Mouse (Mus musculus) heart, adult 8-10 months (tissue): ENCODE measurements around the gene Rnf13. TPM values are rescaled to one million over a fixed set of nuclear protein-coding genes. Genes with fewer than 3 reads are reported as not detected.
"Not testable (repeated sequence)": the region's sequence is repeated elsewhere in the genome, so short reads cannot be mapped to it uniquely, and the experiment has no call there.

Experiments used
- DNase-seq: peaks from one replicate; pipeline ENCODE4 v3.0.0; 2022; ENCODE audit warnings: low spot score
- total RNA-seq, 4 experiments: library from RNA; stranded (reverse); gene quantifications; 2 replicates each; pipeline ENCODE4 v1.2.4; 2022

The Rnf13 gene
- 100 to 1,000 TPM in 1 of 4 experiments, 10 to 100 TPM in 3; 81.9 to 101 (median 86.3) TPM for total RNA-seq

DNA sequence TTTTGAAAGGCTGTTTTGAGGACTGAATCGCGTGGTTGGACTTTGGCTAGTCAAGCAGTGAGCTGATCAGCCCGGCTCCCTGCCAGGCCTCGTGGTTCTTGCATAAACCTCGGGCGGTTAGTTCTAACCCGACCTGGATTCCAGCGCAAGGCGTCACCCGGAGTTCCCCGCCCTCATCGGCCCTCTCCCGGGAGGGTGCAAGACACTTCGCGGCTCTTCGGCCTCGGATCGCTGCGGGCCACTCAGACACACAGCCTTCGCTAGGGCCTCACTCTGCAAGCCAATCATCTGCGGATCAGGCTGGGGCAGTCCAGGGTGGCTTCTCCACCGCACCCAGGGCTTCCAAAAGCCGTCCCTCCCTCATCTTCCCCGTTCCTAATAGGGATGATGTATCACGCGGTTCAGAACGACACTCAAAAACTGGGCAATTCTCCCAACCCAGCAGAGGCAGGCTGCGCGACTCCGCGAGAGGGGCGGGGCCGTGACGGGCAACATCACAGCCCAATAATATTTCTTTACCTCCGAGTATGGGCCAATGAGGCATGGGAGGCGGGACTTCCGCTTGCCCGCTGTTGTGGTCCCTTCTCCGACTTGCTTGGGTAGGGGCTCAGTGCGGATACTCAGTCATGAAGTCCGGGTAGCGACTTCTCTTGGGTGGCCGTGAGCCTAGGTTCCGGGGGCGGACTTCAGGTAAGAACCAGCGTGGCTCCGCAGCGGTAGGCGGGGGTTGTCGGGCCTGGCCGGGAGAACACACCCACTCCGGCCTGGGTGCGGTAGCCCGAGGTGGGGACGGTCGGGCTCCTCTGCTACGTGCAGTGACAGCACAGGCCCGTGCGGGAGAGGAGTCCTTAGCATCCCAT is at the start of gene Rnf13:
Gene Rnf13, plus strand, starts transcription at position 552 of the 860 bp plus-strand sequence.
- peak; percentile 99 for DNase-seq

DNA sequence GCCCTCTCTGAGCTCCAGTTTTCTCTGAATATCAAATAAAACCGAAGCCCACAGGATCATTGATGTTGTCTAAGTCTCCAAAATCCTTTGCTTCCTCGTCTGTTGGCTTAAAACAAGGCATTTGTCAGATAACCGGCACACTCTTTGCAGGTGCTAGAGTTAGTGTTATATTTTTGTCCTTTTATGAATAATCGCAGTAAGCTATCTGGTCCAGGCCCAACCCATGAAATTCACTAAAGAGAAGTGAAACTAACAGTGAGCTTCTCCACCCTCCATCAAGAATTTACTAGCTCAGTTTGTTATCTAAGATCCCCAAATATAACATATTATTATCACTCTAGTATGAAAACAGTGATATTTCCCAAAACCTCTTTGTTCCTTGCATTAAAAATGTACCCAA is 44.1 kb upstream of the Rnf13 start:
- DNase-seq = no peak

DNA sequence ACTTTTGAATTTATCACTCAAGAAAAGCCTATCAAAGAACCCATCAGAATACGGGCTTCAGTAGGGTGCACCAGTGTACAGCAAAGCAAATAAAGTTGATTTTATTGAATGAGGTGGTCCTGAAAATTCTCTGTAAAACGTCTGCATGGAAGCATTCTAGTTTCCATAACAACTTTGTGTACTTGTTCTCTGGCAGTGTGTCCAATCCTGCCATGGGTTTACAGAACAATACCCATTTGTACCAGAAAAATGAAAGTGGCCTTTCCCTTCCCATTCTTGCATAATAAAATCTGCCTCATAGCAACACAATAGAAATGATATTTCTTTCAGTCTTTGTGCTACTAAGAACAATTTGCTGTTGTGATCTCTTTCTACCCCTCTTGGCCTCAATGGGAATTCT is 43.1 kb upstream of the Rnf13 start, which contains the start of gene Ankub1:
Gene Ankub1, minus strand, starts transcription at position 81 of the 400 bp plus-strand sequence.
- no peak for DNase-seq

DNA sequence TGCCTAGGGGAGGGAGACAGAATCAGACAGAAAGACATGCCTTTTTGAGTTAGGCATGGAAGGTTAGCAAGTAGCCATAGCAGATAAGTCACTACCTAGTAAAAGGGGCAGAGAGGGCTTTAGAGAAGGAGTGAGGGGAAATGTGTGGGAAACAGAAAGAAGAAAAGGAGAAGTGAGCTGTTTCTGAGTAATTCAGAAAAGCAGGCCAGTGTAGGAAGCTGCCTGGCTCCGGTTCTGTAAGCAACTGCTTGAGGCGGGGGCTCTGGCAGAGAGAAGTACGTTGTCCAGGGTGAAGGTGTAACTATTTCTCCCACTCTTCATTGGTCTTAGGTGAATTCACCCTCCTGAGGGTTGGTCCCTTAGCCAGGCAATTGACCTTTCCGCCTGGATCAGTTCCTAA is 39.6 kb upstream of the Rnf13 start:
- DNase-seq = no peak

DNA sequence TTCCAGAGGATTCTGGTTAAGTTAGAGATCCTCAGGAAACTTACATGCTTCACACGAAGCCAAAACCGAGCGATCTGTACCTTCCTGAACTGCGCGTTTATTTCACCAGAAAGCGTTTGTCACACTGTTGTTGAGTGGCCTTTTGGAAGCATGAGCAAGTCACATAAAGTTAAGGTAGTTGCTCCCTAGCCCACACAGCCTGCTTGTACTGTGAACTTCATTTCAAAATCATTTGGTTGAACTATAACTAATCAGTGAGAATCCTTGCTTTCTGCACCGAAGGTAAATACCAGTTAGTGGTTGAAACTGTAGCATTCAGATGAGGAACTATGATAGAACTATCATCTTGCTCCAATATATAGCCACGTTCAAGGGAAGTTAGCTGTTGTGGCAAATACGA is 39.1 kb upstream of the Rnf13 start:
- DNase-seq = no peak

DNA sequence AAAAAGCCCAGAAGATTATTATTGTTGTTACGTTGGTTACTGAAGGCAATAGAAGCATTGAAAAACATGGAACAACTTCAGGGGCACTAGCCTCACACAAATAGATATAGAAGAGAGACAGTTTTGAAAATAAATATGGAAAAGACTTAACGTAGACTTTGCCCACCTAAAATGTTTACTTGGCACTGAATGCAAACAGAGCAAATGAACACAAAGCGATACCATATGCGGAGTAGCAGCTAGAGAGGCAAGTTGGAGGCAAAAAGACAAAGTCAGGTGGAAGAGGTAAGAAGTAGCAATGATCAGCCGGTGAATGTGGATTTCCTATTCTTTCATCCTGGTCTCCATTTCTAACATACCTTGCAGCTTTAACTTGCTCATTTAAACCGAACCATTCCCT is 21.7 kb upstream of the Rnf13 start:
- DNase-seq = no peak

DNA sequence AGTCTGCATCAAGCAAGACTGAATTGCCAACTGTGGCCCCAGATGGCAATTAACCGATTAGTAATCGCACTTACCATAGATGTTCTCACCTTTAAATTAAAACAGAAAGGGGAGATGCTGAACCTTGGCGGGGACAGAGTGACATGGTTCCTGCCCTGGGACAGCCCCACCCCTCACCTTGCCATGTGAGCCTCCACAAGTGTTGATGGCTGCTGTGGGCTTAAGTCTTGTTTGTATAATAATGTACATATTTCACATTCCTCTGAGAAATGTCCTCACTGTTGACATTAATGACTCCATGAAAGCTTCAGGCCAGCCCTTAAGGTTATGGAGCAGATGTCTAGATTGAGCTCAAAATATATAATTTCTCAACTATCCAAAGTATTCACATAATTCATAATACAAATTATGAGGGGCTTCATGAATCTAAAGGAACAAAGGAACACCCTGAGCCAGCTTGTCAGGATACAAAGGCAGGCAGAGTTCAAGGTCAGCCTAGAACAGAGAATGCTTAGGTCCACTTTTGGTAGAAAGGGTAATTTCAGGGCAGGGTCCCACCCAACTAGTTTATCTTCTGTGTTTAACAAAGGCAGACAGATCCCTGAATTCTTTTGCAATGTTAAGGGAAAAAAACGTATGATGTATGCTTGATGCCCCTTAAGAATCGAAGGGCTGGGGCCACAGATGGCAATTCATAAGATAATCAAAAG is 3.5 kb upstream of the Rnf13 start:
- DNase-seq = no peak

DNA sequence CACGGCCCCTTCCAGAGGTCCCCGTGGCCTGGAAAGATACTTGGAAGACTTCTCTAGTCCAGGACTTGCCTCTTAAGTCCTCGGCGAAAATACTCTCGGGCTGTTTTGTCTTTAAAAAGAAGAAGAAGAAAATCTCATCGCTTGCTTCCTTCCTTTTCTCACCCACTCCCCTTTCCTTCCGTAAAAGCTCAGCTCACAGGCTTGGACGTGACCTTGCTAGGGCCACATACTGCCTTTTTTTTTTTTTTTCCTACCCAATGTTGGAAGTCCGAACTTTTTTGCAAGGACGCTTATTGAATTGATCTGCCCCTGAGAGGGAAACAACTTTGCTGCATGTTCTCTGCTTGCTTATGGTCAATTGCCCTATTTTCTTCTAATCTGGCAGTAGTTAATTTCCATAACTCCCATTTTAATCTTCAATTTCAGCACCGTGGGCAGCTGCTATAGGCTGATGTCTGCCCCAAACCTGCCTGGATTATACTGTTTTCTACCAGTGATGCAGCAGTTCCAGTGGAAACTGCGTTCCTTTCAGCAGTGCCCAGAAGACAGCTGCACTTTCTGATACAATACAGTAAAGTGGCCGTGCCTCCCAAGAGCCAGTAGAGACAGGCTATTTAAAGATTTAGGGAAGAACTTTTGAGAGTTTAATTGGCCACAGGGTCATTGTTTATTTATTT is 695 bp downstream of the Rnf13 start:
- DNase-seq = no peak

DNA sequence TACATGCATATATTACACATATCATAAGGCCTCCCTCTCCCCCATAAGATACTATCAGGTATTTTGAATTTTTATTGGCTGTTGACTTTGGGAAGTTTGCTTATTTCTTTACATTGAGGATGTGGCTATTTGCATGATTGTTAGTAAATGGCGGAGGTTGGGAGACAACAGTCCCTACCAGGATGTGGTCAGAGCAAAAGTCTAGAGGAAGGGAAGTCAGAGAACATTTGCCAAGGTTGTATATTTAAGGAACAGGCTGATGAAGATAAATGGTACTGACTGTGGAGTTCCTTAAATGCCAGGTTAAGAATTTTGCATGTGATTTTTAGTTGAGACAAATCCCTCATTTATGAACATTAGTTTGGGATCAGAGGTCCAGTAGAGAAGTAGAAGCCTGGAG is 4.0 kb downstream of the Rnf13 start:
- DNase-seq = no peak

DNA sequence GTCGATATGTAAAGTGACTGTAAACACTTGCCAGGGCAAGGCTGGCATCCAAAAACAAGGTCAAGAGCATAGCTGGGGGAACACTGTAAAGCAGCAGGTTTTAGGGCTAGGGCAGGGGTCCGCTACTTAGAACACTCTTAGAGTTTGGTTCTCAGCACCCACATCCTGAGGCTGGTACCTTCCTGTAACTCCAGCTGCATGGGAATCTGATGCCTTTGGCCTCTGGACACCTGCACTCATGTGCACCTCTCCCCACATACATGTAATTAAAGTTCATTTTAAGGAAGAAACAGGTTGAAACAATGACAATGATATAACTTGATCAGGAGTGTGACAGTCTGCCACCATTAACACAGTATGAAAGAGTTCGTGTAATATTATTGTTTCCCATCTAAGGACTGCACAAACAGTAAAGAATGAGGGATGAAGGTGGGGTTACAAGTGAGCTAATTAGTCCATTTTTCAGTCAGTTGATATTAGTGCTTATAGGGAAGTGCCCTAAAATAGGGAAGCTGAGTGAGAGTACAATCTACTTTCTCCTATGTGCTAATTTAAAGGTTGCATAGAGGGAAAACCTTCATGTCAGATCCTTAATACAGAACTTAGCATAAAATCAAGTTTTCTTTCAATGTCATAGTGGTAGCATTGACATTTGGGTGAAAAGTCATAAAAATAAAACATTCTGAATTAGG is 12.9 kb downstream of the Rnf13 start:
- no peak for DNase-seq

DNA sequence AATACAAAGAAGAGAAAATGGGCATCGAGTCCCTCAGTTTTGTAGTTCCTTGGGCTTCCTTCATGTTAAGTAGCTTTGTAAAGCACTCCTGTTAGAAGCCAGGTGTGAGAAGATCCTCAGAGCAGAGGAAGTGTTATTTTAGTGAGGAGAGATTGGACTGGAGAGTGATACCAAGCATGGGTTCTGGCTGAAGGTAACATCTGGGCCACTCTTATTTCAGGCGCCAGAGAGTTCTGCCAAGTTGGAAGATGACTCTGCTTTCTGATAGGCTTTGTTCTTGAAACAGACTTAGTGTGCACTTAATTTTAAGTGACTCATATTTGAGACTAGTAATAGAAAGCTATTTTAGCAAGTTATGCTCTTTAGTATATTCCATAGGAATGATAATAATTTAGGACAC is 41.1 kb downstream of the Rnf13 start:
- DNase-seq = peak; percentile 43

DNA sequence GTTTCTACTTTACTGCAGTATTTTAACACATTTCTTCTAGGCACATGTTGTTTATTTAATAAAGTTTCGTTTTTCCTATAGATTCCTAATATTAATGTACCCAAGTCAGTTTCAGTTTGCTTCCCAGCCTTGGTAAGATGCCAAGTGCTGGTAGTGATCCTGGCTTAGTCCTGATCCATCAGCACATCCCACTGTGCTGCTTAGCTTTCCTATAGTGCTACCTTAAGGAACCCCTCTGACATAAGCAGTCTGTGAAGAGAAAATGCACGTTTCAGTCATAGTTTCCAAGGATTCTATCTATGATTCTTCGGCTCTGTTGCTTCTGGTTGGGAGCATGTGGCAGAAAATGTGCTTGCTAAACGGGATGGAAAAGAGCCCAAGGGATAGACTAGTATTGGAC is 52.6 kb downstream of the Rnf13 start:
- DNase-seq = no peak

DNA sequence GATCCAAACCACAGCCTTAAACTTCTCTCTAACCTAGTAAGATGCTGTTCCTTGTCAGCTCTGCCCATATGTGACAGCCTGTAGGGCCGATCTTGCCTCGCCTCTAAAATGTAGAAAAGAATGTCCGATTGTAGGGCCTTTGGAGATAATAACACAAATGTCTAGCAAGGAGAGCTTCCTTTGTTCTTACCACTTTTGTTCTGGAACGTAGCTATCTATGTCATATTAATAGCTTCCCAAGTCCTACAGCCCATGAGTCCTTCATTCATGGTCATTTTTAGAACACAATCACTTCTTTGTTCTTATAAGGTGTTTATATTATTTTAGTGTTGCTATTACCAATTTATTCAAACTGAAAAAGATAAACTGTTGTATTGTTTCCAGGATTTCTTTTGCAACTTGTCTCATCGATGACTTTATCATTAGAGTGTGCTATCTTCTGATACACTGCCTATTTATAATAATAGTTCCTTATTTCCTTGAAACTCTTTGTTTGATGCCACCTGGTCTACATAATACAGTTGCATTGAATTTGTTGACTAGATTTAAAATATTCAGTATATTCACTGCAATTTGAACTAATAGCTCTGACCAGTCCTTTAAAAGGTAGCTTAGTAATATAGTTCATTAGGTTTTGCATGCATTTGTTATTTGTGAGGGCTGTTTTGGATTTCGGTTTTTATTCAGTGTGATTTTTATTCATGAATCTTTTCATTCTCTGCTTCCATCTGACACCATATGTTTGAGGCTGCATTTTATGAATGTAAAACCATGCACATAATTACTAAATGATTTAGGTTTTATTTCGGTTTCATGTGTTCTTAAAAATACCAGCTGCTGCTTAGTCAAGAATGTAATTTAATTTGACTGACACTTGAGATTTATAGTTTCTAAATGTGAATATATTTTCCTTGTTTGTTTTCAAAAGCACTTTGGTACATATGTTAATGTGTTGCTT is 53.4 kb downstream of the Rnf13 start:
- no peak for DNase-seq

DNA sequence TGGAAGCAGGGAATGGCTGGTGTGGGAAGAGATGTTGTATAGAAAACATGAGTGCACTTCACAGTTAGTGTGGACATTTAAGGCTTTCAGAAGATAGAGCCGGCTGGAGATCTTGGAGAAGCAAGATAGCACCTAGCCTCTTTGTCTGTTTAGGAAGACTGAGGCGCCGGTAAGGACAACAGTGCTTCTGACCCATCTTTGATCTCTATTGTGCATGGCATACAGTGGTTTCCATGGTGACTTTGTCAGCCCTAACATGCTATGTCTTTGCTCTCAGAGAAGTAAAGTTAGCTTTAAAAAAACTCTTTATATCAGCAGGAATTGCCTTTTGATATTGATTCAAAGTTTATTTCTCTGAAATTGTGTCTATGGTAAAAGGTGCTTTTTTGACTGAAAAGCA is 55.2 kb downstream of the Rnf13 start:
- no peak for DNase-seq

DNA sequence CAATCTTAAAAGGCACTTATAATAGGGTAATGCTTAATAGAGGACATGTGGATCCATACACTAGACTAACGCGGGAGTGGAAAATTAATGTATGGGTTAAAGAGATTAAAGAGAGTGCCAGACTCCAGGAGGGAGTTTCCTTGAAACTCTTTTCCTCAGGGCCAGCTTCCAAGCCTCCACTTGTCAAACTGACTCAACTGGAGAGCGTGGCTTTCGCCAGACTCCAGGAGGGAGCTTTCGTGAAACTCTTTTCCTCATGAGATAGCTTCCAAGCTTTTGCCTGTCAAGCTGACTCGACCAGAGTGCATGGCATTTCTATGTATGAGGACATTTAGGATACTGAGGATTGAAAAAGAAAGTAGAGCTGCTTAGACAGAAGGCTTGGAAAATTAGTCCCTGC is 59.2 kb downstream of the Rnf13 start:
- not testable (repeated sequence) for DNase-seq

DNA sequence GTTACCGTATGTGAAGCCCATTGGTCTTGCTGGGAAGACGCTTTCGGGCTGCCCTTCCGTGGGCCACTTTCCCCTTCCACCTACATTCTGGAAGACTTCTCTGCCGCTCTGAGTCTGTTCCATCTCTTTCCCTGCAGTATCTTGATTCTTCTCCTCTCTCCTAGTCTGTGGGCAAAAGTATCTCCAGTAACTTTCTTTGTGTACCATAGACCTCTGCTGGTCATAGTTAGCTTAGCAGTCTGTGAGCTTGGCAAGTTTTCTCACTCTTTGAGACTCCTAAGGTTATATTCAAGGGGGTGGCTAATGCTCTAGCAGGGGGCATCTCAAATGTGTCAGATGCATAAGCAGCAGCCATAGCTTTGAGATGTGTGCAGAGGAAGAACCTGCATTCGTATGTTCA is 79.6 kb downstream of the Rnf13 start:
- no peak for DNase-seq

DNA sequence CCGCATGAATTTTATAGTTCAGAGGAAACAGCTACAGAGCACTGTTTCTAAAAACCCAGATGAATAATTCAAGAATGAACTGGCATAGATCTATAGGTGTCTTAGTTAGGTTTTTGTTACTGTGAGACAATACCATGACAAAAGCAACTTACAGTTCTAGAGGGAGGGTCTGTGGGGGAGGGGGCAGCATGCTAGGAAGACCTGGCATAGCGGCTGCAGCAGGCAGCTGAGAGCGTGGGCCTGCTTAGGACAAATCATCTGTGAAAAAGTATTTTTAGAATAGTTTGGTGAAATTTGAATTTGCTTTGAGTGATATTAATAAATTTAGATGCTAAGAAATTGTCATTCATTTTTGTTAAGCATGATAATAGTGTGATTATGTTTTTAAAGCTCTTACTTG is 90.0 kb downstream of the Rnf13 start:
- DNase-seq = no peak

DNA sequence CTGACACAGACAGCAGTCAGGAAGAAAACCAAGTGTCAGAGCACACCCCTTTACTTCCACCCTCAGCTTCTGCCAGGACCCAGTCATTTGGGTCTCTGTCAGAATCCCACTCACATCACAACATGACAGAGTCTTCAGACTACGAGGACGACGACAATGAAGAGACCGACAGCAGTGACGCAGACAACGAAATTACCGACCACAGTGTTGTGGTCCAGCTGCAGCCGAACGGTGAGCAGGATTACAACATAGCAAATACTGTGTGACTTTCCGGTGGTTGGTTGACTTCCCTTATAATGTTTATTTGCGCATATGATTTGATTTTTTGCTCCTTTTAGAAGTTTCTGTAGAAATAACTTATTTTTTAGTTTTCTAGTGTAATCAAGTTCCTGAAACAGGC is 97.7 kb downstream of the Rnf13 start:
- DNase-seq = no peak

DNA sequence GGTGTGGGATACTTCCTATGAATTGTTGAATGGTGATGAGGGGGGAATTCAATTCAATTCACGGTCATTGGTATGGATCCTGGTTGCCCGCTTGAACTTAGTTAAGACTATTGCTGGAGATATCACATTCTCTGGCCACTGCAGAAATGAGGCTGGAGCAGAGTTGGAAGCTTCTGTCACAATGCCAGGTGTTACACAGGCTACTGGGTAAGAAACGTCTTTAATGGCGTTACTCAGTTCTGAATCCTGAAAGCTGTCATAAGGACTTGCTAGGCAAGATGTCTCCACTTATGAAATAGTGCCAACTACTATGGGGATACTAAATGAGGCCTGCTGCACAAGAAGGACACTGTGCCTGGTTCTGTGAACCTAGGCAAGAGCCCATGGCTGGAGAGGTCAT is 101.0 kb downstream of the Rnf13 start:
- no peak for DNase-seq

DNA sequence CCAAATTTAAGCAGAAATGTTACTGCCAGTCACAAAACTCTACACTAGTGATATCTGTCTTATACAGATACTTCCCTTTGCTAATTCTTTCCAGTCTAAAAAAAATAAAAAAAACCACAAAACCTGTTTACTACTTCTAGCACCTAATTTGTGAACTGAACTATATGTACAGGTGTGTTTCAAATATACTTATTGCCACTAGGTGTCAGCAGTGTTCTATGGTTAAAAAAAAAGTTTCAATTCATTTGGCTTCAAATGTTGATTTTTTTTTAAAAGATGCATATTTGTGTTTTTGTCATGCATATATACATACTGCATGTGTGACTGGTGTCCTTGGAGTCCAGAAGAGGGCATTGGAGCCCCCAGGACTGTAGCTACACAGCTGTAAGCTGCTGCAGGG is 107.9 kb downstream of the Rnf13 start:
- DNase-seq = peak; percentile 30
